Mouse (Mus musculus): ENCODE results near the gene Ahctf1. TPM values are rescaled to one million over a fixed set of nuclear protein-coding genes. Genes with fewer than 3 reads are reported as not detected.

Gene Ahctf1
- total RNA-seq (2021) = 10 to 100 TPM; 36.1 to 37.3 TPM
- long read RNA-seq, experiment 1, full-length matches to known transcripts = 6 of 11 reads
- long read RNA-seq, experiment 1, partial matches to known transcripts = 2 of 11 reads
- long read RNA-seq, experiment 1, other reads (novel, unspliced or antisense) = 3 of 11 reads
- long read RNA-seq, experiment 2, full-length matches to known transcripts = 5 of 12 reads
- long read RNA-seq, experiment 2, partial matches to known transcripts = 5 of 12 reads
- long read RNA-seq, experiment 2, other reads (novel, unspliced or antisense) = 2 of 12 reads

GRCm38 (mm10) chr1:179803513-179804139 is at the start of gene Ahctf1:
Gene Ahctf1, minus strand, starts transcription at chr1:179803680.
- peak; percentile 97 to 98 for DNase-seq (ENCODE audit: extremely low spot score in 1 of 2, low spot score in 2 of 2)
- intact Hi-C loops (cut with DNase I) = loop anchor here (1.0 to 2.0 kb wide), 2 partner anchors 42 to 257 kb away; partner anchors contain the start of genes Cnst and Tfb2m
- Histone ChIP-seq H3K4me3 (peak within 1 kb of the TSS; percentile 91), H3K27ac (peak within 1 kb of the TSS; percentile 95)
- peak; percentile 28 for TF ChIP-seq CTCF (IDR thresholded peaks at IDR 0.05)

- intact Hi-C loops (cut with DNase I) = loop anchor here (10.0 kb wide), 1 partner anchor 203 kb away; no protein-coding TSS in a partner anchor
- Histone ChIP-seq H3K4me3 (peak overlapping the region; percentile 50), H3K27ac (peak overlapping the region; percentile 54)
- TF ChIP-seq CTCF (IDR thresholded peaks at IDR 0.05) = peak; percentile 90
- DNase-seq (ENCODE audit: extremely low spot score in 1 of 2, low spot score in 2 of 2) = peak; percentile 74 to 91
Measured at GRCm38 (mm10) chr1:179847759-179848389, 44.4 kb upstream of the Ahctf1 start.

- no peak for TF ChIP-seq CTCF (IDR thresholded peaks at IDR 0.05)
- no peak overlapping the region for H3K4me3 ChIP-seq
- H3K27ac ChIP-seq = no peak overlapping the region
- intact Hi-C loops (cut with DNase I) = loop anchor here (10.0 kb wide), 1 partner anchor 202 kb away; no protein-coding TSS in a partner anchor
- no peak for DNase-seq (ENCODE audit: extremely low spot score in 1 of 2, low spot score in 2 of 2)
Measured at GRCm38 (mm10) chr1:179847173-179847572, 43.7 kb upstream of the Ahctf1 start.

- TF ChIP-seq CTCF (IDR thresholded peaks at IDR 0.05) = no peak
- Histone ChIP-seq H3K27ac (no peak overlapping the region), H3K4me3 (no peak overlapping the region)
- DNase-seq (ENCODE audit: extremely low spot score in 1 of 2, low spot score in 2 of 2) = no peak
- intact Hi-C loops (cut with DNase I) = loop anchor here (1.0 to 10.0 kb wide), 2 partner anchors 43 to 201 kb away; partner anchors contain the start of genes Ahctf1 and Gm10518
Measured at GRCm38 (mm10) chr1:179845832-179846499, 42.5 kb upstream of the Ahctf1 start.

- no peak overlapping the region for H3K27ac ChIP-seq
- no peak overlapping the region for H3K4me3 ChIP-seq
- intact Hi-C loops (cut with DNase I) = loop anchor here (1.0 to 10.0 kb wide), 2 partner anchors 42 to 200 kb away; partner anchors contain the start of genes Ahctf1 and Gm10518
- DNase-seq (ENCODE audit: extremely low spot score in 1 of 2, low spot score in 2 of 2) = peak; percentile 44 to 54
- peak; percentile 76 for TF ChIP-seq CTCF (IDR thresholded peaks at IDR 0.05)
Measured at GRCm38 (mm10) chr1:179844894-179845293, 41.4 kb upstream of the Ahctf1 start.

GRCm38 (mm10) chr1:179843981-179844380 is 40.5 kb upstream of the Ahctf1 start:
- no peak overlapping the region for H3K27ac ChIP-seq
- no peak for DNase-seq (ENCODE audit: extremely low spot score in 1 of 2, low spot score in 2 of 2)
- no peak for TF ChIP-seq CTCF (IDR thresholded peaks at IDR 0.05)
- intact Hi-C loops (cut with DNase I) = loop anchor here (10.0 kb wide), 1 partner anchor 199 kb away; no protein-coding TSS in a partner anchor
- H3K4me3 ChIP-seq = no peak overlapping the region

- Histone ChIP-seq H3K27ac (no peak overlapping the region), H3K4me3 (no peak overlapping the region)
- TF ChIP-seq CTCF (IDR thresholded peaks at IDR 0.05) = no peak
- intact Hi-C loops (cut with DNase I) = loop anchor here (10.0 kb wide), 1 partner anchor 198 kb away; no protein-coding TSS in a partner anchor
- no peak for DNase-seq (ENCODE audit: extremely low spot score in 1 of 2, low spot score in 2 of 2)
Measured at GRCm38 (mm10) chr1:179842568-179842967, 39.1 kb upstream of the Ahctf1 start.

GRCm38 (mm10) chr1:179836426-179837404 is 33.2 kb upstream of the Ahctf1 start:
- intact Hi-C loops (cut with DNase I) = no loop called here
- no peak overlapping the region for H3K27ac ChIP-seq
- TF ChIP-seq CTCF (IDR thresholded peaks at IDR 0.05) = no peak
- no peak overlapping the region for H3K4me3 ChIP-seq
- DNase-seq (ENCODE audit: extremely low spot score in 1 of 2, low spot score in 2 of 2) = peak in 1 of 2 experiments; percentile 20

GRCm38 (mm10) chr1:179835753-179836425 is 32.4 kb upstream of the Ahctf1 start:
- no peak overlapping the region for H3K4me3 ChIP-seq
- no peak for TF ChIP-seq CTCF (IDR thresholded peaks at IDR 0.05)
- DNase-seq (ENCODE audit: extremely low spot score in 1 of 2, low spot score in 2 of 2) = no peak

GRCm38 (mm10) chr1:179833596-179833995 is 30.1 kb upstream of the Ahctf1 start:
- Histone ChIP-seq H3K27ac (no peak overlapping the region), H3K4me3 (no peak overlapping the region)
- intact Hi-C loops (cut with DNase I) = no loop called here
- TF ChIP-seq CTCF (IDR thresholded peaks at IDR 0.05) = no peak
- DNase-seq (ENCODE audit: extremely low spot score in 1 of 2, low spot score in 2 of 2) = no peak

More at GRCm38 (mm10) chr1:179835753-179836425, 32.4 kb upstream of the Ahctf1 start:
- H3K27ac ChIP-seq = no peak overlapping the region
- intact Hi-C loops (cut with DNase I) = no loop called here

Measured in left cerebral cortex, adult 2 months (tissue).